Mouse (Mus musculus): Measurements from ENCODE around the gene Lenep.
"Not testable (repeated sequence)": the region's sequence is repeated elsewhere in the genome, so short reads cannot be mapped to it uniquely, and the experiment has no call there.

Gene Lenep

GRCm38 (mm10) chr3:89402693-89403092, at the start of gene Lenep:
Gene Lenep (minus strand): TSS chr3:89402793.
- DNase-seq (ENCODE audit: low spot score): no peak

GRCm38 (mm10) chr3:89451916-89452315, 49.3 kb upstream of the Lenep start:
- no peak for DNase-seq (ENCODE audit: low spot score)

- DNase-seq (ENCODE audit: low spot score): peak; percentile 75
These were observed 46.9 kb upstream of the Lenep start for GRCm38 (mm10) chr3:89449541-89449940.

- DNase-seq (ENCODE audit: low spot score): no peak
These were observed 46.3 kb upstream of the Lenep start for GRCm38 (mm10) chr3:89448720-89449537.

- DNase-seq (ENCODE audit: low spot score): no peak
These were observed 38.1 kb upstream of the Lenep start for GRCm38 (mm10) chr3:89440691-89441090.

- peak; percentile 63 for DNase-seq (ENCODE audit: low spot score)
These were observed 34.7 kb upstream of the Lenep start for GRCm38 (mm10) chr3:89437269-89437668.

- peak; percentile 92 for DNase-seq (ENCODE audit: low spot score)
These were observed 33.9 kb upstream of the Lenep start, which contains the start of gene Pbxip1 for GRCm38 (mm10) chr3:89436176-89437113. Gene Pbxip1 (plus strand): TSS chr3:89436706.

- DNase-seq (ENCODE audit: low spot score): no peak
These were observed 32.4 kb upstream of the Lenep start for GRCm38 (mm10) chr3:89435041-89435440.

- no peak for DNase-seq (ENCODE audit: low spot score)
These were observed 31.9 kb upstream of the Lenep start for GRCm38 (mm10) chr3:89434532-89434931.

- no peak for DNase-seq (ENCODE audit: low spot score)
These were observed 30.0 kb upstream of the Lenep start for GRCm38 (mm10) chr3:89432606-89433005.

GRCm38 (mm10) chr3:89430171-89431159, 27.9 kb upstream of the Lenep start, which contains the start of gene Pygo2:
Gene Pygo2 (plus strand): TSS chr3:89430214.
- peak; percentile 95 for DNase-seq (ENCODE audit: low spot score)

GRCm38 (mm10) chr3:89429021-89429420, 26.4 kb upstream of the Lenep start:
- not testable (repeated sequence) for DNase-seq (ENCODE audit: low spot score)

- DNase-seq (ENCODE audit: low spot score): no peak
These were observed 23.3 kb upstream of the Lenep start for GRCm38 (mm10) chr3:89425876-89426275.

- no peak for DNase-seq (ENCODE audit: low spot score)
These were observed 22.5 kb upstream of the Lenep start for GRCm38 (mm10) chr3:89425141-89425525.

GRCm38 (mm10) chr3:89424416-89425140, 22.0 kb upstream of the Lenep start:
- no peak for DNase-seq (ENCODE audit: low spot score)

- DNase-seq (ENCODE audit: low spot score): no peak
These were observed 20.1 kb upstream of the Lenep start for GRCm38 (mm10) chr3:89422556-89423205.

- peak; percentile 28 for DNase-seq (ENCODE audit: low spot score)
These were observed 19.3 kb upstream of the Lenep start for GRCm38 (mm10) chr3:89421810-89422473.

- peak; percentile 88 for DNase-seq (ENCODE audit: low spot score)
These were observed 18.6 kb upstream of the Lenep start for GRCm38 (mm10) chr3:89421002-89421774.

- no peak for DNase-seq (ENCODE audit: low spot score)
These were observed 17.8 kb upstream of the Lenep start for GRCm38 (mm10) chr3:89420421-89420820.

All from embryo, embryonic 10.5 days (tissue).